Mouse (Mus musculus) cerebellum, adult 11-12 months (tissue): ENCODE measurements around the gene Rp2.
"Not testable (repeated sequence)": the region's sequence is repeated elsewhere in the genome, so short reads cannot be mapped to it uniquely, and the experiment has no call there.

Experiments
- DNase-seq: peaks from one replicate; pipeline ENCODE4 v3.0.0; 2022

Rp2 gene

DNA sequence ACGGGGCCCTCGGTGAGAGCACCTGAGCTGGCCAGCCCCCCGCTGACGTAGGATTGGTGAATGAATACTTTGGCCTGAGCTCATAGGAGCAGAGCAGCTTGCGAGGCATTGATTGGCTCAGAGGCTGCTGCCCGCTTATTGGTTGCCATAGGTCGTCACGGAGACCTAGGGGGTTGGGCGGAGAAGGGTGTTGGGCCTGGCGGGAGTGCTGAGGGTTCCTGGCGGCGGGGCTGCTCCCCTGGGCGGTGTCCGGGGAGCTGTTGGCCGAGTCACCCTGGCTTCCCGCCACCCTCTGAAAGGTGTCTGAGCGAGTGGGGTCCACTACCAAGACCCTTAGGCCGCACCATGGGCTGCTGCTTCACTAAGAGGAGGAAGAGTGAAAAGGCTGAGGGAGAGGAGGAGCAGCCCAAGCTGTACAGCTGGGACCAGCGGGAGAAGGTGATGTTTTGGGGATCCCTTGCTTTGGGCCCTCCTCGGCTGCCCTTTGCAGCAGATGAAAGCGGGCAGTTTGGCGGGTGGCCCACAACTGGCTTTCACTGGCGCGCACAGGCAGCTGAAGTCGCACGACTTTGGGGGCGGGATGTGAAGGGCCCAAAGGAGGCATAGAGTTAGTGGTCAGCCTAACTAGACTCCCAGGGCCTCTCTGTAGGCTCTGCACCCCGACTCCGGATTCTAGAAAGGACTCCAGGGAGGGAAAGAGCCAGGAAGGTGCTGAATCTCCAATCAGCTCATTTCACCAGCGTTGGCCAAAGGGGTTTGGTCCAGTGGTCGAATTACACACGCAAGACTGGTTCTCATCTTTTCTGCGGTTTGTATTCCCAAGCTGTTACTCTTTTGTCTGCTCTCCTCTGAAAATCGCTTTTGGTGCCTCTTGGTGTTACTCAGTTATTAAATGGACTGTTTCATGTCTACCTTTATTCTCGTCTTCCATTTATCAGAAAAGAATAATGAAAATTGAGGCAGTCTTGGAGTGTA is at the start of gene Rp2:
Gene Rp2, plus strand, starts transcription at position 91 of the 975 bp plus-strand sequence.
- peak; percentile 87 for DNase-seq

DNA sequence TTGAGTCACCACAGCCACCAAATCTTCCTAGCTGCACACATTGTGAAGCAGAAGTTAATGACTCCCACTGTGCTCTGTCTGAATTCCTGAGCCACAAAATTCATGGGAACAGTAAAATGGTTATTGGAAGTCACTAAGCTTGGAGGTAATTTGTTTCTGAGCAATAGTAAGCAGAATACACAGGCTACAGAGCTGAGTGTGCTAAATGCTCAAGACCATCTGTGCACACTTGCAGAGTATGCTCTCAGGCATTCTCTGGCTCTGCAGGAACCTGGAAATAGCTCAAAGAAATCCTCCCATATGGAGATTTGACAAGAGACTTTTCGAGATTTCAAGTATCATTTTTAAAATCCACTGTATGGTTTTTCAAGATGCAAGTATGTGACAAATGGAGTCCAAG is 31.5 kb upstream of the Rp2 start:
- peak; percentile 16 for DNase-seq

DNA sequence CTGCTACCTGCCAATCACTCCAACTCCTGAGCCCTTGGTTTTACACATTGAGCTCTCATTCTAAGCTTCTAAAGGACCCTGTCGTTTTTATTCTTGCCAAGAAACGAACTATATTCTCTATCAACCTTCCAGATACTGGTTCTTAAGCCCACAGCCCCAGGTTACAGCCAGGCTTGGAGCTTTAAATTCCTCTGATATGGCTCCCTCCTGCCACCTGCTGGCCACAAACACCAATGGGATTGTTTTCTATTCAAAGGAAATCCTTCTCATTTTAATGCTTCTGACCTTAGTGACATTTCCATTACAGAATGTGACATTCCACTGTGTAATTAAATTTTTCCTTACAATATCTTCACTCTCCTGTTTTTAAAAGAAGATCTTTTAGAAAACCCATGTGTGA is 28.6 kb upstream of the Rp2 start:
- DNase-seq, result peak; percentile 16

DNA sequence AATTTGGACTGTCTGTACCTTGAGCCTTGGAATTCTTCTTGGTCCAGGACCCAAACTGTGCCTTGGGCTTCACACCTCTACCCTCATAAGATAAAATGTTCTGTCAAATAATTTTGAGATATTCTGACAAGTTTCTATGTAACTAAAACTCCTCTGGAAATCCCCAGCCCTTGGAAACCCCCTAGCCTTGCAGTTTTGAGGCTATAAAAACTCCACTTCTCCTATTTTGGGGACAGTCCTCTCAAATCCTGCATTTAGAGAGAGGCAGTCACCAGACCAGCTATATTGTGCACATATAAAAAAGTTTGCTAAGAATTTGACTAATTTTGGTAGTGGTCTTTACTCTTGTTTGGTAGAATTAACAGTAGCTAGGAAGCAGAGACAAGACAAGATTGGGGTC is 19.3 kb upstream of the Rp2 start:
- no peak for DNase-seq

DNA sequence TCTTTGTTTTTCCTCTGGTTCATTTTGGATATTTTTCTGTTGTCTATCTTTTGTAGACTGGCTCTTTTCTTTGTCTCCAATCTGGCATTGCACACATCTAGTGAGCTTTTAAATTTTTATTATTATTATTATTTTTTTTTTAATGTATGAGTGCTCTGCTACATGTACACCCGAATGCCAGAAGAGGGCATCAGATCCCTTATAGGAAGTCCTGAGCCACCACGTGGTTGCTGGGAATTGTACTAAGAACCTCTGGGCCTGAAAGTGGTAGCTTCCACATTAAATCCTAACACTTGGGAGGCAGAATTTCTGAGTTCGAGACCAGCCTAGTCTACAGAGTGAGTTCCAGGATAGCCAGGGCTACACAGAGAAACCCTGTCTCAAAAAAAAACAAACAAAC is 17.9 kb upstream of the Rp2 start:
- DNase-seq, result no peak

DNA sequence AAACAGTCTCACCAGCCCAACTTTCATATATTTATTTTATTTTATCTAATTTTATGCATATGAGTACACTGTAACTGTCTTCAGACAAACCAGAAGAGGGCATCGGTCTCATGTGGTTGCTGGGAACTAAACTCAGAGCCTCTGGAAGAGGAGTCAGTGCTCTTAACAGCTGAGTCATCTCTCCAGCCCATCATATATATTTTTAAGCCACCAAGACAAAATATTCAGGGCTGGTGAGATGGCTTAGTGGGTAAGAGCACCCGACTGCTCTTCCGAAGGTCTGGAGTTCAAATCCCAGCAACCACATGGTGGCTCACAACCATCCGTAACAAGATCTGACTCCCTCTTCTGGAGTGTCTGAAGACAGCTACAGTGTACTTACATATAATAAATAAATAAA is 14.0 kb upstream of the Rp2 start:
- not testable (repeated sequence) for DNase-seq

DNA sequence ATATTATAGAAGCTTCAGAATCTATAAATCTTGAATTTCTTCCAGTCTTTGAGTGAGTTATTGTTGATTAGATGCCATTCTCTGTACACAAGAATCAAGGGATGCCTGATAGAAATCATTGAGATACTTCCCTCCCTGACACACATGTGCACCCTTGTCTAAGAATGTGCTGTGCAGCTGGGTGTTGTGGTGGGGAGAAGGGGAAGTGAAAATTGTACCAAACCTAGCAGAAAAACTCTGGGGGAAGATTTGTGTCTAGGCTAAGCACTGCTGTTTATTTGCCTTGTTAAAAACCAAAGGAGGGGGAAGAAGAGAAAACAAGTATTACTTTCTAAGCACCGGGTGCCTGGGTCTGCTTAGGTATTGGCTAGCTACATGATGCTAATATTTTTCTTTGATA is 9.0 kb upstream of the Rp2 start:
- DNase-seq, result no peak

DNA sequence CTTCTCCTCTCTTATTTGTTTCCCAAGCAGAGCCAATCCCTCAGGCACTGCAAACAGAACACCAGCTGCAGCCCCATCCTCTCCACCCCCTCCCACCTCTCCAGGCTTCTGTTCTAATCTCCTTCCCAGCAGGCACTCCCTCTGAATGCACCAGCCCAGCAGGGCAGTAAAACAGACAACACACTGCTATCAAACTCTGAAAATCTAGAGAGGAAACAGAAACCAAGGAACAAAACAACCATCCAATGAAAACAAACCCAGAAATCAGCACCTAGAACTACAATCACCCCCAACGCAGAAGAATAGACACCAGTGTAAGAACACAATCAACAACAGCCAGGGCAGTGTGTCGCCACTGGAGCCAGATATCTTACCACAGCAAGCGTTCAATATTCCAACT is 8.0 kb upstream of the Rp2 start:
- no peak for DNase-seq

DNA sequence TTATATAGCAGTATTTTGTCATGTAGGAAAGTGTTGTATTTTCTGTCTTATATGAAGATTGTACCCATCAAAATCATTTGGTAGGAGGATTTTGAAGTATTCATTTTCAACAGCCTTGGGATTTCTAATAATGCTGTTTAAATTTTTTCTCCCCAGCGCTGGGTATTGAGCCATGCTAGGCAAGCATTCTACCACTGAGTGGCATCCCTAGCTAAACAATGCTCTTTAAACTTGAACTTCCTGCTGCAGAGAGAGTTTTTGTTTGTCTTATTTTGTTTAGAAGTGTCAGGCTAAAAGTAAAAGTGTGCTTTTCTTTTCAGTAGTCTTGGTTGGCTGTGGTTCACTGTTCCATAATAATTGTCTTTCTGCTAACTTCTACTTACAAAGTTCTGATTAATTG is 1.8 kb downstream of the Rp2 start:
- no peak for DNase-seq

DNA sequence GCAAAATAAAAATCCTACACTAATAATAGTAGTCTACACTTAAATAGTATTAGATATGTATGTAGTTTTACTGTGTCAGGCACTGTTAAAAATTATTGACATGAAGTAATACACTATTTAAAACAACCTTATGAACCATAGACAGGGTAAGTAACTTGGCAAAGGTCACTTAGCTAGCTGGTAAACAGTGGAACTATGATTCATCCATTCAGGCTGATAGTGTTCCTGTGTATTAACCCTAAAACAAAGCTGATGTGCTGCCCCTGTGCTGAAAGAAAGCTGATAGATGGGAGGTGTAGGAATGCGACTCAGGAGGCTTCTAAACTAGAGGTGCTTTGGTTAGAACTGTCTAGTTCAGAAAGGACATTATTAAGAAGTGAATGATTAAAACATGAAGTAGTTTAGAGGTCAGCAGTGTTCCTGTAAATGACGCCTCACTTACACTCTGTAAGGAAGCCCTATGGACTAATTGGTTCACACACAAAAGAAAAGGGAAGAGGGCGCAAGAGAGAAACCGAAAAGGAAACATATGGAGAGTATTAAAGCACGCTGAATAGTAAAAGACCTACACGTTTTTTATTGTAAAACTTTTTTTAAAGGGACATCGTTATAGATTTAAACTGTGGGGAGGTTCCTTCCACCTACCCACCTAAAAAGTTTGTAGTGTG is 15.2 kb downstream of the Rp2 start:
- no peak for DNase-seq

DNA sequence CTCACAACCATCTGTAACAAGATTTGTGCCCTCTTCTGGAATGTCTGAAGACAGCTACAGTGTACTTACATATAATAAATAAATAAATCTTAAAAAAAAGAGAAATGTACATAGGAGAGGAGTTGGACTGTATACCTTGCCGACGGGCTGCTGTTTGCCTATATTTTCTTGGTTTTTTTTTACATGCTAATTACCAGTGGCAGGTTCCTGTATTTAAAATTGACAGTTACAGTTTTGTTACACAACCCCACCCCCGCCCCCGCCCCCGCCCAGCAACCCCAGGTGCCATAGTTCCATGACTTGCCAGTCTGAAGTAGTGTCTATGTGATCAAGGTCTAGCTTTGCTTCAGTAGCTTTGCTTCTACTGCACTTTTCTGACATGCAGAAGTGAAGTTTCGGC is 18.0 kb downstream of the Rp2 start:
- DNase-seq, result no peak

DNA sequence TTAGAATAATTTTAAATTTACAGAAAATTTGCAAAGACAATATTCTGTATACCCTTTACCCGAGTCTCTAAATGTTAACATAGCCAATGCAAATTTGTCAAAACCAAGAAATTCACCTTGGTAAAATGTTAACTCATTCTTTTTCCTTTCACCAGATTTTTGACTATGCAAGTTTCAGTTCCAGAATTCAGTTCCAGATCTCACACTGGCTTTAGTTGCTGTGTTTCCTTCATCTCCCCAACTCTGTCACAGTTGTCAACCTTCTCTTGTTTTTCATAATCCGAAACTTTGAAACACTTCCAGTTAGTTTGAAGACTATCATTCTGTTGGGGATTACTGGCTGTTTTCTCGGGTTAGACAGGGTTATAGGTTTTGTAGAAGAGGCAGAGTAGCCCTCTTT is 22.7 kb downstream of the Rp2 start:
- no peak for DNase-seq

DNA sequence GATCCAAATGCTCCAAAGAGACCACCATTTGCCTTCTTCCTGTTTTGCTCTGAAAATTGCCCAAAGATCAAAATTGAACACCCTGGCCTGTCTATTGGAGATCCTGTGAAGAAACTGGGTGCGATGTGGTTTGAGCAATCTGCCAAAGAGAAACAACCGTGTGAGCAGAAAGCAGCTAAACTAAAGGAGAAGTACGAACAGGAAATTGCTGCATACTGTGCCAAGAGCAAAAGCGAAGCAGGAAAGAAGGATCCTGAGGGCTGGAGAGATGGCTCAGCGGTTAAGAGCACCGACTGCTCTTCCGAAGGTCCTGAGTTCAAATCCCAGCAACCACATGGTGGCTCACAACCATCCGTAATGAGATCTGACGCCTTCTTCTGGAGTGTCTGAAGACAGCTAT is 27.7 kb downstream of the Rp2 start:
- DNase-seq, result not testable (repeated sequence)

DNA sequence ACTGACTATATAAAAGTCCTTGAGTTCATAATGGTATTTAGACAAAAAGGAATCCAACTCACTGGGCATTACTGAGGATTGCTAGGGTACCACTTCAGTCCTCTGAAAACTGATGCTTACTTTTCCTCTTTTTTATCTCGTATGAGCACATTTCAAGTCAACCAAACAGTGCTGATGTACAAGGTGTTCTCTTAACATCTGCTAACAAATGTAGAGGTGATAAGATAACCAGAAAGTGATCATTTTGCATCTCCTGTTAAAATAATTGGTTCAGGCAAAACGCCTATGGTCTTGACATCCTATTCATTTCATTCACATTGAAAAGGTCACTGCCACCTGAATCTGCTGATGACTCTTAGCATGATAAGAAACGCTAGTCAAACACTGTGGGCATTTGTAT is 28.7 kb downstream of the Rp2 start:
- DNase-seq, result no peak

DNA sequence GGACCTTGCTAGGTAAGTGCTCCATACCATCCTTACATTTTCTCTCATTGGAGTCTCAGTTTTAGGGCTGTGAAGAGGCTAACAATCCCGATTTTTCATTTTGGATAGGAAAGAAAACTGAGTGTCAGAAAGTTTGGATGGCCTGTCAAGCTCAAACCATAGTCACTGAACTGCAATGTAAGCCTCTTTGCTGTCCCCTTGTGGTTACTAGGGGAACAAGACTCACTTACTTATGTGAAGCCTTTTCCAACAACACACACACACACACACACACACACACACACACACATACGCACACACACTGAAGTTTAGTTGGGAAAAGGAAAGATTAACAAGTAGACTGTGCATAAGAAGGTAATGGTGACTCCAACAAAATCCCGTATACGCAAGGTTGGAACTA is 39.8 kb downstream of the Rp2 start:
- no peak for DNase-seq

DNA sequence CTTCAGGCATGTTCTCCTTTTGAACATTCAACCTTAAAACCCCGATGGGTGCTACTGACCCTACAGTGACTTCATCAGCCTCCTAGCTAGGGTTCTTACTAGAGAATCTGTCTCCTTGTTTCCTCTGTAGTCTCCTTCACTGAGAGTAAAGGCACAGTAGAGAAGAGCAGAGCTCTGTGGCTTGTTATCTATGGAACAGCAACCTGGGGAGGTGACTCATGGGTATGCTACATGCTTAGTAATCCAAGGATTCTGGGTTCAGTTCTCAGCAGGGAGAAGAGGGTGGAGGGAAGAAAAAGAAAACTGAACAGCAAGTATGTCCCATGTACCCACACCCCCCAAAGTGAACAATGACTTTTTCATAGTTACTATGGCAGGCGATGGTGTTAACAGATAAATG is 42.6 kb downstream of the Rp2 start:
- DNase-seq, result no peak

DNA sequence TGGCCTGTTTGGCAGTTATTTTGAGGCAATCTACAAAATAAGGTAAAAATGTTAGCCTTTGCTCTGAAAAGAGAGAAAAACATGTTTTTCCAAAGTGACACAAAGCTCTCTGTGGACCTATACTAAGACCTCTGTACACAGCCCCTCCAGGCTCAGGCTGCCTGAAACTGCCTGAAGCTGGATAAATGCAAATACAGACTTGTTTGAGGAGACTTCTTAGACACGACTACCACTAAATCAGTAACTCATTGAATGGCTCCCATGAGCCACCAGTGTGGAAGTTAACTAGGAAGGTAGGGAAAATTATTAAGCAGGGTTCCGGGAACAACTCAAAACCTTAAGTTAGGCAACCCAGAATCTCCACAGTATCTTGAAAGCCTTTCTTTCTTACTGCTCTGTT is 43.4 kb downstream of the Rp2 start:
- DNase-seq, result no peak

DNA sequence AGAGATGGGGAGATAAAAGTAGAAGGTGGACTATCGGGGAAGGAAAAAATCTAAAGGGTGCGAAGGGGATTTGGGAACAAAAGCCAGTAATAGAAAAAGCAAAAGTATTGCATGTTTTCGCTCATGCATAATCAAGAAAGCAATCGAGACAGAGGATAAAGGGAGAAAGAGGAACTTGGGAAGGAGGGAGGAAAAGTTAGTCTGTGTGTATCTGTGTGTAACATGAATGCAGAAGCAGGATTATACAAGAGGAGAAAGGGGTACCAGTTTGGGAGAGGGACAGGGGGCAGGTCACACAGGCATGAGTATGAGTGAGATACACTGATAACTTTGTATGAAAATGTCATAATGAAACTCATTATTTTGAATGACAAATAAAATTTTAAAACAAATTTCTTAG is 47.1 kb downstream of the Rp2 start:
- no peak for DNase-seq

DNA sequence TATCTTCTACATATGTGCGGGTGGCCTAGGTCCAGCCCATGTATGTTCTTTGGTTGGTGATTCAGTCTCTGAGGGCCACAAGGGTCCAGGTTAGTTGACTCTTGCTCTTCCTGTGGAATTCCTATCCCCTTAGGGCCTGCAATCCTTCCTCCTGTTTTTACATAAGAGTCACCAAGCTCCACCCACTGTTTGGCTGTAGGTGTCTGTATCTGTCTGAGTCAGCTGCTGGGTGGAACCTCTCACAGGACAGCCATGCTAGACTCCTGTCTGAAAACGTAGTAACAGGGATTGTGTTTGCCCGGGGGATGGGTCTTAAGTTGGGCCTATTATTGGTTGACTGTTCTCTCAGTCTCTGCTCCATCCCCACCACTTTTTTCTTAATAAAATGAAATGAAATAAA is 47.9 kb downstream of the Rp2 start:
- no peak for DNase-seq

DNA sequence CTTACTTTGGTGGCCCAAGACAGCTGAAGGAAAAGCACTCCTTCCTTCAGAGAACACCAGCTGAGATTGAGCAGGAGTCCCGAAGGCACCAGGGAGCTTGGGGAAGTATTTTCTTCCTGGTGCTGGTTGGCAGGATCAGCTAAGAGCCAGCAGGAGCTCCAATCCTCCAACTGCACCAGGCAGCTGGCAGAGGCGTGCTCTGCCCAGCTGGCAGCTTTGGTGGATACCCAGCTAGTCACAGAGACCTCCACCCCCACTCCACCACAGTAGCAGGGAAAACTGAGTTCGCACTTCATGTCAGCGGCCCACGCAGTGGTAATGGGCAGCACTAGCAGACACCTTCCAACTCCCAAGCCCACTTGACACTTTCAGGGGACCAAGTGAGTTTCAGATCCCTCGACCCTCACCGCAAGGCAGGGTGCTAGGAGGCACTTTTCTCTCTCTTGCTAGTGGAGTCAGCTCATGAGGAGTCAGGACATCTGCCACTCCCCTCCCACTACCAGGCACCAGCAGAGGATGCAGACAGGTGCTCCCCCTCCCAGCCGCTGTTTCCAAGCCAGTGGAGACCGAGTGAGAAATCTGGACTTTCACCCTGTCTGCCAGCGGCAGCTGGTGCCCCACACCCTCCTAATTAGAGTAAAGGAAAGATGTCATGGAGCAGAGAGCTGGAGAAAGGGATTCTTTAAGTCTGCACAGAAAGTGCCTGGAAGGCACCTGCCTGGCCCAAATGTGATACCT is 50.8 kb downstream of the Rp2 start:
- no peak for DNase-seq

DNA sequence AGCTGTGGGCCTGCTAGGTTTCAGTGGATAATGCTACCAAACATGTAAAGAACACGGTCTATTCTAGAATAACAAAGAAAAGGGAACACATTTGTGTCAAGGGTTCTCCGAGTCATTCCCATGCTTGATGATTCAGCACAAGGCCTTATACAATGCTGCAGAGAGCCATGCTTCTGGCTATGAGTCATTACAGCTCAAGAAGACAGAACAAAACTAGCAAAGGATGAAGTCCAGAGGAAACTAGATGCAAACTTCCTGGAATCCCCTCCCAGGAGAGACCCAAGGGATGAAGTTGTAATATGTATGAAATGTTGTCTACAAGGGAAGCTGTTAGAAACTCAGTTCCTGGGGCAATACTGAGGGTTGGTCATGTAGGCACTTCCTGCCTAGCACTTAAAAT is 54.2 kb downstream of the Rp2 start:
- no peak for DNase-seq

DNA sequence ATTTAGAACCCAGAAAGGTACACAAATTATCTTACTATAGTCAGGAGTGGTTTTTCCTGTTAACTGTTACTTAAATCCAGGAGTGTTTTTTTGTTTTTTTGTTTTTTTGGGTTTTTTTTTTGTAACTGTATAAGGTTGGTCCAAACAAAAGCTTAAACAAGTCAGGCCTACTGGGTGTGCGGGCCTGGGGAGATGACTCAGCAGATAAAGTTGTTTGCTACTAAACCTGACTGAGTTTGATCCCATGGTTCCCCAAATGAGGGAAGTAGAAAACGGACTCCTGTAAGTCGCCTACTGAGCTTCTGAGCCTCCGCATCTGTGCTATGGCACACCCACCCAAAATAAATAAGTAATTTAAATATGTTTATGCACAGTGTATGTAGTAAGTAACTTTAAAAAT is 55.3 kb downstream of the Rp2 start:
- no peak for DNase-seq

DNA sequence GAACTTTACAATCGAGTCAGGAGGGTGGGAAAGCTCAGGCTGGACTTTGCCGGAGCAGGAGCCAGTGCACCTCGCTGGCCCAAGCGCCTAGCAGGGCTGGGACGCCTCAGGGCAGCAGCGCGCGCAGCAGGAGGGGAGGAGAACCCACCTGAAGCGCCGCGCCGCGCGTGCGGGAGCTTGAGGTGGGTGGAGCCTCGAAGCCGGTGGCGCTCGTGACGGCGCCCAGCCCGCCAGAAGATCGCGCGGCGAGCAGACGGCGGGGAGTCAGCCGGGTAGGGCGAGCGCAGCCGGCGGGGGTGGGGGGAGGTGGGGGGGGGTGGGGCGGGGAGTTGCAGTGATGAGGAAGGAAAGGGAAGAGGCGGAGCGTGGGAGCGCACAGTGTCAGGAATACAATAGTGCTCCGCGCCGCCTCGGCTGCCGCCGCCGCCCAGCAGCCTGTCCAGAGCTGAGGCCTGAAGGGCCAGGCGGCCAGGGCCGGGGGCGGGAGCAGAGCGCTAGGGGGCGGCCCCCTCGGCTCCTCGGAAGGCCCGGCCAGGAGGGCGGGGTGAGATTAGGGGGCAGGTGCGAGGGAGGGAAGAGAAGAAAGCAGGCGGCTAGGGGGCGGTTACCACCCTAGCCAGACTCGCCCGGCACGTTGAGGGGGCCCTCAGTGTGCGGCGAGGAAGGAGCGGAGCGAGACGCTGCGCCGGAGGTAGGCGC is 61.0 kb downstream of the Rp2 start, which contains the start of gene Jade3:
Gene Jade3, plus strand, starts transcription at position 549 of the 699 bp plus-strand sequence.
- peak; percentile 73 for DNase-seq
